Mouse (Mus musculus) urinary bladder, postnatal 10 days (tissue): ENCODE results near the gene Tenm2.

Source experiments
- DNase-seq: peaks from one replicate; pipeline ENCODE4 v3.0.0; 2022; ENCODE audit warnings: low spot score

Gene Tenm2

DNA sequence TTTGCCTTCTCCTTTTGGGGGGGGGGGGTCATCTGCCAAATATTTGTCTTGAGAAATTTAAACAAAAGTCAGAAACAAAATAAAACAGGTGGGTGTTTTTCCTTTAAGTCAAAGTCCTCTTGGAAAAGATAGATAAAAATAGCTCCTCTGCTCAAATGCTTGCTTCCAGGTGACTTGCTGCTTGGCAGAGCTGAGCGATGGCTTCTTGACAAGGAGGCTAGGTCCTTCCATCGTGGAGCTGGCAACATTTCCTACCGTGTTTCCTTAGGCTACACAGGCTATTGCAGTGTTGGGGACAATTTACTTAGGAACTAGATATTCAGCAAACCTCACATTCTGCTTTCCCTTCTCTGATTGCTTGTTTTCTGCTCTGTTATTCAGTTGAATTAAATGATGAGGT, 342.7 kb downstream of the Tenm2 start:
- no peak for DNase-seq

DNA sequence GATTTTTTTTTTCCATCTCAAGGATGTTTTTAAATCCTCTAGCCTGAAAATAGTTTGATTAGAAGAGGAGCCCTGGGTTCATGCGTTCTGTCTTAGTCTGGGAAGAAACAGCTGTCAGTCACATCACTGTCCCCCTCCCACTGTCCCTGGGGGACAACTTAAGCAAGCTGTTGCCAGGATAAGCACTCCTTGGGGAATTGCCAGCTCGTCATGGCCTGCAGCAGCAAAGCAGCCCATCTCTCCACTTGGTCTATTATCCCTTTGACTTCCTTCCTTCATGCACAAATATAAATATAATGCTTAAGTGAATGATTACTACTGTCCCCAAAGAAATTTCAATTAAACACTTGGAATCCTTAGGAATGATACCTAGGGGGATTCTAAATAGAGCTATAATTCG, 344.7 kb downstream of the Tenm2 start:
- DNase-seq = no peak

DNA sequence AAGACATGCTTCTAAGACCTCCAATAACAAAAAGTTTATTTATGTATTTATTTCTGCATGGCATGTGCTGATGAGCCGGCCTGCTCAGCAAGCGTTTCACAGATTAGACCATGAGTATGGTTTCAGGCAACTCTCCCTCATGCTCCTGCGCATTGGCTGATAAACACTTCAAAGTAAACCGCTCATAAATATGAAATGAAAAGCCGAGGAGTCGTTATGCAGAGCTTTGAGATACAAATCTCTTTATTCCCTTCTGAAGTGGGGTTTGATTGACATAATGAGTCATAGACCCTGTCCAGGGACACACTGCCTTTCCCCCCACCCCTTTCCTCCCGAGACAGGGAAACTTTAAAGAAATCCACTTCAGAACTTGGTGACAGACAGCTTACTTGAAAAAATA, 348.3 kb downstream of the Tenm2 start:
- no peak for DNase-seq

DNA sequence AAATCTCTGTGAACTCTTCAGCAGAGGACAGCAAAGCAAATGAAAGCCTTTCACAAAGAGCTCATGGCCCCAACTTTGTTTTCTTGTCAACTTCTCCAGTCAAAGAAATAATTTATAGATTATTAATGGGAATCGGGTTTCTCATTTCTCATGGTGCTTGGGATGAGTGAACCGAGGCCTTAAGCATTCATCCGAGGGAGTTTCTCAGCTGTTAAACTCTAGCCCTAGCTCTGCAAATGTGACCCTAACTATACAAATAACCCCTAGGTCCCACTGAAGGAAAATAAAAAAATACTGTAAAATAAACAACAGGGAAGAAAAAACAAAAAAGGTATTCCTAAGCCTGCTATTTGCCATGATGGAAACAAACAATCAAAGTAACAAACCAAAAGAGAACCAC, 349.6 kb downstream of the Tenm2 start:
- DNase-seq = no peak

DNA sequence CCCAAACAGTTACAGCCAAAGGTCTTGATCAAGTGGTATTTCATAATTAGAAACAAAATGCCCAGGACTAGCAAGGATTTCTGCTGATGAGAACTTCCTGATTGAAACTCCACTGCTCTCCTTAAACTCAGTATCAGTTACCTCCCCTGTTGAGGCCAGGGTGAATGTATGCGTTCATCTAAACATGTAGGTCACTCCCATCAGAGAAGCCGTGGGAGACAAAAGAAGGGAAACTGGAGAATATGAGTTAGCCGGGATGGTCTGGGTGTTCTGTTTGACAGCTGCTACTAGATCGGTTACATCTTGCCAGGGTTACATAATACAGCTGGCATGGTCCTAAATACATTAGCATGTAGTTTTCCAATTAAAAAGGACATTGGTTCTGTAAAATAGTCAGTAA, 362.8 kb downstream of the Tenm2 start:
- DNase-seq = no peak

DNA sequence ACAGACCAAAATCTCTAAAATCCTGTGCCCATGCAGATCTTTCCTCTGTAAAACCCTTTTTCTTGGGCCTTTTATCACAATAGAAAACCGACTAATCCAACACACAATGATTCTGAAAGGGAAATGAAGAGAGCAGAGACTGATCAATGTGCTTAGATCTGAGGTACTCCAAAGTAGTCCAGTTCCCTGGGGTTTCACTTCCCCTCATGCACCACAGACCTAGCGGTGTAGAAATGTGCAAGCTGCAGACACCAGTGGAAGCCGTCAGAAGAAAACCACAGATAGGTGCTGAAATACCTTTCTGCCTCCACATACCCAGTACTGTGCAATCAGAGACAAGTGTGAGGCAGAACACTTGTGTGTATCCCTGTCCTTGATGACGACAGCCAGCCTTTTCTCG, 365.2 kb downstream of the Tenm2 start:
- no peak for DNase-seq

DNA sequence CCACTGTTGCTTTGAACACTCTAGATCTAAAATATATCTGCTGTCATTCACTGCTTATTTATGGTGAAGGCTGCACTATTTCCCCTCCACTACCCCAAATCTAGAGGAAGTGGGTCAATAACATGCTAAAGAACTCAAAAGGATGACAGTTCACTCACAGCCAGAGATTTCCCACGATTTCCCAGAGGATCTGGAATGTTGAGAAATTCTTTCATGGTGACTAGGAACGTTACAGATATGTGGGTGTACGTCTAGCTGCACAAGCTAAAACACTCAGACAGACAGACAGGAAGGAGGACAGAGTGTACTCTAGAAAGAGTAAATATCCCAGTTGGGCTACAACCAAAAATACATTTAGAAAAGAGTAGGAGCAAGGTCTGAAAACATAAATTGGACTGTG, 384.1 kb downstream of the Tenm2 start:
- DNase-seq = no peak

DNA sequence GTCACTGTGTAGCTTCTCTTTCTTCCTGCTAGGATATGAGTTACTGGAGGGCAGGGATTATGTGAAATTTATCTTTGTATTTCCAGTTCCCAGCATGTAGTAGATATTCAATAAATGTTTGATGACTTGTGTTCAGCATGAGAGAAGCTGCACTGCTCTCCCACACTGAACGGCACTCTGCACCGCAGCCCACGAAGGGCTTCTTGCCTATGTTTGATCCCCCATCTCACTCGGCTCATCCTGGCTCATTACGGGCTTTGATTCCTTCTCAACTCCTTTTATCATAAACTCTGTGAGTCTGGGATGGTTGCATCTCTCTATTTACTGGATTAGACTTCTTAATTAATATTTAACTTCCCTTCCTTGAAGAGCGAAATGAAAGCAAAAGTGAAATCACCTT, 388.3 kb downstream of the Tenm2 start:
- no peak for DNase-seq

DNA sequence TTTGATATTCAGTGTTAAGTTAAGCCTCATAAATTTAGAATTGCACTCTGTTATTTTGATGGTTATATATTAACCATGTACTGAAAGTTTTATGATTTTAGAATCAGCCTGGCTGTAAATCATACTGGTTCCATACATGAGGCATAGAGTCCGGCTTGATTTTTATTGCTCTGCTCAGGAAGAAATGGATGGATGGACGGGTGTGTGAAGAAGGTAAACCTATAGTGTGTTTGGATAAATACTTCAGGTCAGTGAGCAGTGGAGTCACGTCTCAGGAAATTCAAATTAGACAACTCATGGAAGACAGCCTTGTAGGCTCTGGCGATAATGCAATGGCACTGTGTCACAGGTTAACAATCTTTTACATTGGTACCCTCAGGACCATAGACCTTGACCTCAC, 402.9 kb downstream of the Tenm2 start:
- DNase-seq = no peak

DNA sequence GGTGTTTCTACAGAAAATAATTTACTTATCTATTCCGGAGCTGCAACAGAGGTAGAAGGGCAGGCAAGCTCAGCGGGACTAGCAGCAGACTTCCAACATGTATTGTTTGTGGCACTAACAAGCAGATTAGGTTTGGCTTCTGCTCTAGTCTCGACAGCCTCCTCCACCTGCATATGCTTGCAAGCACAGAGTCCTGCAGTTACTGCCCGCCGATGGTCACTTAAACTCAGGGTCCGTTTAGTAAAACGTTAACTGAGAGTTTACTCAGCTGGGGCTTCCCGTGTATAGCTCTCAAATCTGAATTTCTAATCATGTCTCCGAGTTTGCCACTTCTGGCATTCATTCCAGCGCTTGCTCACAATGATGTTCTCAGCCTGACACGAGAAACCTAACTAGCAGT, 404.3 kb downstream of the Tenm2 start:
- DNase-seq = no peak

DNA sequence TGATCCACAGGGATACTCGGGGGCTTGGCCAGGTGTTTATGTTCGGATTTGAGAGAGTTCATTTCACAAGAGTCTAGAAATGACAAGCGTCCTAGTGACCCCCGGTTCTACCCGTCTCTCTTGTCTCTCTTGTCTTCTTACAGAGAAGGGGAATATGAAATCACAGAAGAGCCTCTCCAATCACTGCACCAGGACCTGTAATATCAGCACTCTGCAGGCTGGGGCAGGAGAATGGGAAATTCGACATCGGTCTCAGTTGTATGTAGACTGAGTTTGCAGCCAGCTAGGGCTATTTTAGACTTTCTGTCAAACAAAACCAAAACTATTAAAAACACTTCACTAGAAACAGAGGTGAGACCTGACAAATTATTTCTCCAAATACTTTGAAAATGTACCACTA, 411.1 kb downstream of the Tenm2 start:
- DNase-seq = no peak

DNA sequence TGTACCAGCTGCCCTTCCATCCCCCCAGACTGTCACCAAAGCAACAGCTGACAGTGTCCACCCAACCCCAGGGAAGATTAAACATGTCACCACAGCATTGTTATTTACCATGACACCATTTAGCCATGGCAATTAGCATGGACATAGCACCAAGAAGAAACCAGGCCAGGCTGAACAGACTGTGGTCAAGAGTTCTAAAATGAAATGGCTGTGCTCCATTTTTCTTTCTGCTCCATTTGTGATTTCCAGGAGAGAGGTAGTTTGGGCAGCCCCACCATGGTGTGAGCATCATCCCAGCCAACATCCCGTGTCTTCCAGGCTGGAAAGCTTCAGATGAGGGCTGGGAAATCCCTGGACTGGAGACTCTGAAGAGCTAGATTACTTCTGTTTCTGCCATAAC, 431.1 kb downstream of the Tenm2 start:
- DNase-seq = no peak

DNA sequence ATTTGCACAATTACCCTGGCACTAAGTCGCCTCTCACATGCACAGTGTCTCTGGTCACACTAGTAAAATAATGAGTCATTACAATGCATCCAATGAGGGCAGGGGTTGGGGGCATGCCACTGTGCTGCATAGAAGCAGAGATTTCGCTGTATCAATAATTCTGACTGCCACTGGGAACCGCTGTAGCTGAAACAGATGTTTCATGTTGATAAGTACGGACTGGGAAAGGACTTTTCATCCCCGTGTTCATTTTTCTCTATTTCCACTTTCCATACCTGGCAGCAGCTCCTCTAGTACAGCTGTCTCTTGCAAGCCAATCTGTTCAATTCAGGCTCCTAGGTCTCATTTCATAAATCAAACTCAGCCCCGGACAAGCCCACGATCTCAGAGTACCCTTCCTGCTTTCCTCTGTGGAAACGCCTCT, 433.5 kb downstream of the Tenm2 start:
- no peak for DNase-seq

DNA sequence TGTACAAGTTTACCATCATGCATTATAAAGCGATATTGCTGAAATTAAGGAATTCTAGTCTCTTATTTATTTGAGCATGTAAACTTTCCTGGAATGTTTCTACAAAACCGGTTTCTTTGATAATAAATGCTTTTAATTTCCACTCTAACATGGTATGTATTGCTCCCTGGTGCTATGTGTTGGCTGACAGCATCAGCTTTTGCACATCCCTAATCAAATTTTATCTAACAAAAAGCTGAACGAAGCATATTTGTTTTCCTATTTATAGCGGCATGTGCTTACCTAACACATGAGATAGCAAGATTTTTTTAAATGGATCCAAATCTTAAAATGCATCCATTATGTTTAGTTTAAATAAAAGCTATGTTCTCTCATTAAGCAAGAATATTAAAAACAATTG, 434.1 kb downstream of the Tenm2 start:
- DNase-seq = no peak

DNA sequence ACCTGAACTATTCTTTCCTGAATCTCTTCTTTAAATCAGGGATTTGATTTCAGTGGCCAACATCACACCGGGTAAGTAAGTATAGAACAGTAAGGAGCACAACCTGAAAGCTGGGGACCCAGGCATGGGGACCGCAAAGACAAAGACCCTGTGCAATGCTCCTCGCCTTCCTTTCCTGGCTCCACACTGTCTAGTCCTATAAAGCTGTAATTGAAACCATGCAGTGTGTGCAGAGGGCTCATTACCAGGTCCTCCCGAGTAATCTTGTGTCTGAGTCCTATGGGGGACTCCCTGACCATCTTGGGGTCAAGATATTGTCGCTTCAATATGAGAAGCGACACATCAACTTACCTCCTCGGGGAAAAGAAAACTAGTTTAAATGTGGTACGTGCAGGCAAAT, 436.4 kb downstream of the Tenm2 start:
- no peak for DNase-seq

DNA sequence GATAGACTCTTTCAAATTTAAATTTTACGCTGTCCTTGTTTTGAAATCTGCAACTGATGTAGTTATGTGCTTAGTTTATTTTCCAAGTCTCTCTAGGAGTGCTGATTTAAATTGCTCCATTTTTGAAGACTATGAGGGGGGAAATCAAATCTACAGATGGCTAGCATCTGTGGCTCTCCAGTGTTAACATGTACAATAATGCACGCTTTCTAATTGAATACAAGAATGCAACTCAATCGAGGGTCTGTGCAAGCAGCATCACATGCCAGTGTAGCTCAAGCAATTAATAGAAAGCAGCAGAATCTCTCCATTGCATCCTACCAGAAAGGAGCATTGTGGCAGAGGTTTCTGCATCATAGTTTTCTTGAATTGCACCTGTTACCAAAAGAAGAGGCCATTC, 477.8 kb downstream of the Tenm2 start:
- DNase-seq = no peak

DNA sequence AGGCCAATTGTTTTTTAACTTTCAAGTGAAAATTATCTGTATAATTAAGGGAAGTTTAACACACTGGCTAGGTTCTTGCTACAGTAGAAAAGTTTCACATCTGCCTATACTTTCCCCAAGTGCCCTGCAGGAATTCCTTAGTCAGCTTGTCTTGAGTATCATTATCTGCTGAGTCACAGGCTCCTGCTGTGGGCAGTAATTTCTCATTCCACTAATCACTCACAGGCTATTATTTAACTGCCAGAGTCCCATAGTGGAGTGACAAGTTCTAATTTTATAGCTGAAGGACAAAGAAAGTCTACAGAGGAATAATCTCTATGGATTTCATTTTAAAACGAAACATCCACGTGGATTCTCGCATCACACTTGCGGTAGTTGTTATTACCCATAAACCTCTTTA, 489.5 kb downstream of the Tenm2 start:
- no peak for DNase-seq

DNA sequence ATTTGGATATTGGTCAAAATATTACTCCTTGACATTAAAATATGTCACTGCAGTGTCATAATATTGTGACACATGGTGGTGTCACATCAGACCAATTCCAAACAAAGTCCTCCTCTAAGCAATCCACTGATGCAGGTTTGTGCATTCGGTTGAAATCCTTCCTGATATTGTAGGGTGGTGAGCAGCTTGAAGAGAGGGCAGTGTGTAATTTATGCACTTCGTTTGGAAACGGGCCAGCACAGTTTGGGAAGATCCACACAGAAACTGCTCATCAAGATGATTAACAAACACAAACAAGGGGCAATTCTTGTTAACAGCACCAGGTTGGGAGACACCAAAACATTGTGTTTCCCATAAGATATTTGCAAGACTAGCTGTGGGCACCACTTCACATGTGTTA, 508.0 kb downstream of the Tenm2 start:
- DNase-seq = no peak

DNA sequence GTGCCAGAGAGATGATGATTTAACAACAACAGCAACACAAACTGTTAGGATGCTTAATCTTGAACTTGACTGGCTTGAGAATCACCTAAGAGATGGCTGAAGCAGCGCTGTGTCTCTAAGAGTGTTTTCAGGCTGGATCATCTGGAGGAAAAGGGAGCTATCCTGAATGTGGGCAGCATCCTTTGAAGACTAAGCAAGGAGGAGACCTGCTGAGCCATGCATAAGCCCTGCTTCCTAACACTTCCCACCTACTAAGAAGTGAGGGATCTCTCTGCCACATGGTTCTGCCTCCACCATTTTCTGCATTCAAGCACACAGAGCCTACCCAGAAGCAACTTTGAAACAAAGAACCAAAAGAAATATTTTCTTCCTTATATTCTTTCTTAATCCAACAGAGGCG, 532.9 kb downstream of the Tenm2 start:
- DNase-seq = no peak

DNA sequence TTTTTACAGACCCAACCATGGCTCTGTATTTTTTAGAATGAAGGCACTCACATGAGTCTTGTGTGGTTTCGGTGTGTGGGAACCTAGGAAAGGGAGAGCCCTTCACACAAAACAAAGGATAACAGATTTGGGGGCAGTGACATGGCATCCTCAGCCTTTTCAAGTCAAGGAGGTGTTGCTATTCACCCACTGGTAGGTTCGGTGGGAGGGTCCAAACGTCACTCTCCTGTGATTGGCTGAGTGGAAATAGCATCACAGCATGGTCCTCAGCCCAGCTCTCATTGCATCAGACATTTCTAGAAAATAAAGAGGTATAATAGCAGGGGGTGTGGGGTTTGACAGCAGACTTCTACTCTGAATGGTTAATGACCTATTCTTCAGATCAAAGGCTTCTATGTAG, 534.8 kb downstream of the Tenm2 start:
- DNase-seq = no peak

DNA sequence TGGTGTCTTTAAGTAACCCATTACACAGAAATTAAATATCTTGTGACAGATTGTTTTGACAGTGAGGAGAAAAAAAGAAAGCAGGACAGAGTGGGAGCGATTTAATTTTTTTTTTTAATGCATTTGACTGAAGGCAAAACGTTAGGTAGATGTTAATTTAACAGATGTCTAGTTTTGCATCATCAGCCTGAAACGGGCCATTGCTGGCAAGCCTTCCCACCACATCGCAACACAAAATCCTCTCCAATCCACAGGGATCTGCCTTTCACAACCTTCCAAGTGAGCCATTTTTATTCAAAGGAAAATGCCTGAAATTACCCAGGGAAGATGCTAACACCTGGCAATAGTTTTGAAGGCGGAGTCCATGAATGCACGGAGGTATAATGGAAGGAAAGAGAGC, 535.6 kb downstream of the Tenm2 start:
- no peak for DNase-seq

DNA sequence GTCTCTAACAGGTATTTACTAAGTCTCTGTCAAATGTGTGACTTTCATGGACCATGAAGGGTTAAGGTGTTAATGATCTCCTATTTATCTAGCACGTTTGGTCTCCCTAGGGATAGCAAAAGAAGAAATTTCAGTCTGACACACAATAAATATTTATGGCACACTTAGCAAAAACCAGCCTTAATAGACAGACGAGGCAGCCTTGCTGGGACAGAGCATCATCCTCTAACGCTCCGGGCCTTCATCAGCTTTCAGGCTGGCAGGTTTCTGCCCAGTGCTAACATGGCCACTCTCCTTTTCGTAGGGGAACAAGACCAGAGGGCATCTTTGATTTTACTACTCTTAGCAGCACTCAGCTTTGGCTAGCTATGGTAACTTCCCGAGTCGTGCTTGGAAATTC, 537.5 kb downstream of the Tenm2 start:
- DNase-seq = no peak

DNA sequence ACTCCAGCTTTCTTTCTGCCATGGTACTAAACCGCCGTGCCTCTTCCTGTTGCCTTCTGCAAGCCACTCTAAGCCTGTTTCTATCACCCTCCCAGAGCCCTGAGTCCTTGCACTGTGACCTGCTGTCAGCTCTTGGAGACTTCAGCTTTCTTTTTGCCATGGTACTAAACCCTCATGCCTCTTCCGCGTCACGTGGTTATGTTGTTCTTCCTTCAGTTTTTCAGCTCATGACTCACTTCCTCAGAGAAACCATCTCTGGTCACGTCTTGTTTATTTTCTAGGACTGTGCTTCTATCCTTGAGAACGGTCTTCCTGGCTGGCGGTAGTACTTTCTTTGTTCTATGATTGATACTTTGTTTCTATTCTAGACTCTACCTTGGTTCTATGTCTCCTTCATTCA, 537.9 kb downstream of the Tenm2 start:
- DNase-seq = no peak

DNA sequence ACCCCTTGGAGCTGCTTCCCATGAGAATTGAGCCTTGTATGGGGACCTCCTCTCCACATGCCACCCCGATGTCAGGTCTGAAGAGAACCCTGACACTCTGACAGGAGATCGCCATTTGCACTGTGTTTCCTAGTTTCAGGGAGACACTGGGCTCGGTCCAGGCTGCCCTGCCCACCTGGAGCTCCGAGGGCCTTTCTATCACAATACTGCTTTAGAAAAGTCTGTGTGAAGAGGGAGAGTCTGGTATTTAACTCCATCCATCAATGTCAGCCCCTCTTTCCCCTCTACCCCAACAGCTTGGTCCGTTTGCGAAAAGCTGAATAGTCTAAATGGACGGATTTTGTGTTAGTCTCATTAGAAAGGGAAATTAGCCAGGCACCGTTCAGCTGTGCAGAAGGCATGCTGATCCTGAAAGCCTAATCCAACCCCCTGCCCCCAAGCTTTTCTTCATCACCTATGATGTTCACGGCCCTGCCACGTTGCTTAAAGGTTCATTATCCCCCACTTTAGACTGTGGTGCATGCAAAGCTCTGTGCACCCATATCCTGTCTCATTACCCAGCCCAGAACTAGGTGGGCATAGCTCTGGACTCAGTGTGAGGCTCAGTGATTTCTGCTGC, 538.6 kb downstream of the Tenm2 start:
- DNase-seq = no peak

DNA sequence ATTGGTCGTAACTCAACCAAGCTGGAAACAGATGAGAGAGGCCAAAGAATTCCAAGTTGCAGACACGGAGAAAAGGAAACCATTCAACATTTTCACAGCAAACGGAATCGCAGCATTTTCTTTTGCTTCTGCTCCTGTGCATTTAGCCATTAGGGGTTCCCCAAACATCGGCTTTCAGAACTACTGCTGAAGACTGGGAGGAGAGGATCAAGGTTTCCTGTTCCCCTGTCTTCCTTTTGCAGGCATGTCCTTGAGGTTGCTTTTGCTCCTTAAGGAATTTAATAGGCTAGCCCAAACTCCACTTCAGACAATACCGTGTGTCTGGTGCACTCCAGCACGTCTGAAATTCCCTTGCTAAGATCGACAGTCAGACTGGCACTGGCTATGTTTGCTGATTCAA, 541.0 kb downstream of the Tenm2 start:
- no peak for DNase-seq
